Mouse (Mus musculus): ENCODE results near the gene Rin2.
A peak's percentile ranks its signal among the peaks of the same experiment; 100 is the strongest.

Gene Rin2

DNA sequence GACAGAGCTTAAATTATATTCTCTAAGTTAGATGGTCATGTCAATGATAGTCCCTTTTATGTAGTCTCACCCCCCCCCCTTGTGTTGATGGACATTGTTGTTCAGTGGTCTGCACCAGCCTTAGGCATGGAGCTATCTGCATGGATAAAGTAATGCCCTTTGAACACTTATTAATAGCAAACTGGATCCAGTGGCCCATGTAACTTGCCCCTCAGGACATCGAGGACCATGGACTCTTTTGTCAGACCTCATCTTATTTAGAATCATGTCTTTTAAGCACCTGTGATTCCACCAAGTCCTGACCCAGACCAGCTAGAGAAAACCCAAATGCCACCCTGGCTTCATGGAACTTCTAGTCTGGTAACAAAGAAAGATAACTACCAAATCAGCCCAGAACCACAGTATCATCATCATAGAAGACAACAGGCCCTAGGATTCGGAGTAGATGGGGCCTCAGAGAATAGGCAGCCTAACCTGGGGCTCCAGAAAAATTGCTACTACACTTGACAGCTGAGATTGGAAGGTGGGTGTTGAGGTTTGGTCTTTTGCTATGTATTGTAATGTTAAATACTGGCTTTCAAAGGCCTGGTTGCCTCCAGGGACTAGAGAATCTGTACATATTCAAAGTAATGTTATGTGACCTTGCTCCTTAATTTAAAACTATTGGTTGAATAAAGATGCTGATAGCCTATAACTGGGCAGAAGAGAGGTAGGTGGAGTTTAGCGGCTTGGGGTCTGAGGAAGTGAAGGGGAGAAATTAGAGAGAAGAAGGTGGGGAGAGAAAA, 113.7 kb downstream of the Rin2 start:
- no peak for DNase-seq (ENCODE audit: low read depth, low spot score)

GRCm38 (mm10) chr2:145793702-145794101, 118.7 kb downstream of the Rin2 start:
- DNase-seq (ENCODE audit: low read depth, low spot score), result no peak

- peak; percentile 53 for DNase-seq (ENCODE audit: low read depth, low spot score)
Measured at GRCm38 (mm10) chr2:145794318-145794954, 119.4 kb downstream of the Rin2 start.

GRCm38 (mm10) chr2:145797851-145798250, 122.8 kb downstream of the Rin2 start:
- no peak for DNase-seq (ENCODE audit: low read depth, low spot score)

- DNase-seq (ENCODE audit: low read depth, low spot score), result no peak
Measured at GRCm38 (mm10) chr2:145798954-145799353, 123.9 kb downstream of the Rin2 start.

GRCm38 (mm10) chr2:145801322-145802052, 126.5 kb downstream of the Rin2 start:
- no peak for DNase-seq (ENCODE audit: low read depth, low spot score)

DNA sequence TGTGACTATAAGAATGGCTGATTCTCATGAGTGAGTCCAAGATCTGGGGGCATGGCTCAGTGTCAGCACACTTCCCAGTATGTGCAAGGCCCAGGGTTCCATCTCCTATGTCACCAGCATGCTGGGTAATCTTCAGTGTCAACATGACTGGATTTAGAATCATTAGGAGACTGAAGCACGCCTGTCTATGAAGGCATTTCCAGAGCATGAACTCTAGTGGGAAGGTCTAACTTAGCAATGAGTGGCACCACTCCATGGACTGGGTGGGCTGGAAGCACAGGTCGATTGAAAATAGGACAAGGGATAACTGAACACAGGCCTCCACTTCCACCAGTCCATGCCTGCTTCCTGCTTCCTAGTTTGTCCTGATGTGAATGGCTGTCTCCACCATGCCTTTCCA, 127.6 kb downstream of the Rin2 start:
- no peak for DNase-seq (ENCODE audit: low read depth, low spot score)

GRCm38 (mm10) chr2:145803822-145804342, 128.9 kb downstream of the Rin2 start:
- DNase-seq (ENCODE audit: low read depth, low spot score), result no peak

- DNase-seq (ENCODE audit: low read depth, low spot score), result no peak
Measured at GRCm38 (mm10) chr2:145804524-145804923, 129.5 kb downstream of the Rin2 start.

DNA sequence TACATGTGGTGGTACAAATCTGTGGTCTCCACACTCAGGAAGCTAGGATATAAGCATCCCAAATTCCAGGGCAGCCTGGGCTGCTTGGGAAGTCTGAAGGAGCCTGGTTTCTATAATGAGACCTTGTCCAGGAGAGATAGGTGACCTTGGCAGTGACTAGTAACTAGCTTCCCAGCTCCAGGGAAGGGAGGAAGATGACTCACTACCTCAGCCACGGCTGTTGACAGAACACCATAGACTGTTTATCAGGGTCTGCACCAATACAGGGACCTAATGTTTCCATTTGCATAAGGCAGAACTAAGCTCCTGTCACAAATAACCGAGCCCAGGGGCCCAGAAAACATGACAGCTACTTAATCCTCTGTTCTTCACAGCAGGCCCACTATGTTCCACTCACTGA, 132.3 kb downstream of the Rin2 start:
- no peak for DNase-seq (ENCODE audit: low read depth, low spot score)

- DNase-seq (ENCODE audit: low read depth, low spot score), result no peak
Measured at GRCm38 (mm10) chr2:145808251-145808650, 133.2 kb downstream of the Rin2 start.

GRCm38 (mm10) chr2:145808667-145809066, 133.7 kb downstream of the Rin2 start:
- no peak for DNase-seq (ENCODE audit: low read depth, low spot score)

DNA sequence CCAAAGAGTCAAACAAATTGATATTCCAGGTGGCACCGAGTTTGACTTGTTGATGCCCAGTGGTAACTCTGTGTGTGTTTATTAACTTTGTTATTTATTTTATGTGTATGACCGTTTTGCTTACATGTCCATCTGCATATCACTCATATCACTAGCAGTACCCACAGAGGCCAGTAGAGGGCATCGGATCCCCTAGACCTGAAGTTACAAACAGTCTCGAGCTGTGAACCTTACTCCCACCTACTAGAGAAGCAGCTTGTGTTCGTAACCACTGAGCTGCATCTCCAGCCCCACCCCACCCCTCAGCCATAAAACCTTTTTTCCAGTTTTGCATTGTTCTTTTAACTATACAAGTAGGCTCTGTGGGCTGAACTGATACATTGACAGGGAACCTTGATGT, 135.7 kb downstream of the Rin2 start:
- DNase-seq (ENCODE audit: low read depth, low spot score), result peak; percentile 65

- no peak for DNase-seq (ENCODE audit: low read depth, low spot score)
Measured at GRCm38 (mm10) chr2:145812818-145813217, 137.8 kb downstream of the Rin2 start.

DNA sequence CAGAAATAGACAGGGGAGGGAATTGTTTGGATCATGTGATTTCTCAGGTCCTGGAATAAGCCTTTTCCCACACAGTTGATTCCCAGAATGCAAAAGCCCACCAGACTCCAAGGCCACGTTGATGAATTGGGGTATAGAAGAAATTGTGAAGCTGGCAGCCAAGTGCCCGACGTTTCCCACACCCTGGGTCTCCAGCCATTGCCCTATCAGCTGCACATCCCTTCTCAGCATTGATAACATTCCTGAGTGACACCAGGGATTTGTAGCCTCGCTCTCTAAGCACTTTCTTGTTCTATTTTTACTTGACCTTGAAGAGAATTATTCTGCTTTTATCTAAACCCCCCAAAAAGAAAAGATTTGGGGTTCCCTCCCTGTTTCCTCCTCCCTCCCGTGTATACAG, 142.2 kb downstream of the Rin2 start:
- DNase-seq (ENCODE audit: low read depth, low spot score), result no peak

- DNase-seq (ENCODE audit: low read depth, low spot score), result no peak
Measured at GRCm38 (mm10) chr2:145822013-145822782, 147.2 kb downstream of the Rin2 start.

GRCm38 (mm10) chr2:145822783-145823729, 148.0 kb downstream of the Rin2 start:
- no peak for DNase-seq (ENCODE audit: low read depth, low spot score)

DNA sequence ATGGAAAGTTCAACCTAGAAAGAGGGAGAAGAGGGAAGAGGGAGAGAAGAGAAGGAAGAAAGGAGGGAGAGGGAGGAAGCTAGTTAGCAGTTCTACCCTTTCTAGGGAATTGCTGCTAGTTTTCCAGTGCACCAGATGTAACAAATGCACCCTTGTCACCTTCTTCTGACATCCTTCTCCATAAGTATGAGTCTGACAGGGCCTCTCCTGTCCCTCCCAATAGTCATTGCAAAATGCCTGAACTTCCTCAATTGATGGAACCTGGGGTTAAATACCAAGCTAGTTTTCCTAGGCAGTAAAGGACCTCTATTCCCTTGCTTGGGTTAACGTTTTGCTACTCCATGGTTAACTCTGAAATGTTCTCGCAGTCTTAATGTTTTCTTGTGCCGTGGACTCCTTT, 149.7 kb downstream of the Rin2 start:
- no peak for DNase-seq (ENCODE audit: low read depth, low spot score)

GRCm38 (mm10) chr2:145825221-145825620, 150.2 kb downstream of the Rin2 start:
- DNase-seq (ENCODE audit: low read depth, low spot score), result no peak

DNA sequence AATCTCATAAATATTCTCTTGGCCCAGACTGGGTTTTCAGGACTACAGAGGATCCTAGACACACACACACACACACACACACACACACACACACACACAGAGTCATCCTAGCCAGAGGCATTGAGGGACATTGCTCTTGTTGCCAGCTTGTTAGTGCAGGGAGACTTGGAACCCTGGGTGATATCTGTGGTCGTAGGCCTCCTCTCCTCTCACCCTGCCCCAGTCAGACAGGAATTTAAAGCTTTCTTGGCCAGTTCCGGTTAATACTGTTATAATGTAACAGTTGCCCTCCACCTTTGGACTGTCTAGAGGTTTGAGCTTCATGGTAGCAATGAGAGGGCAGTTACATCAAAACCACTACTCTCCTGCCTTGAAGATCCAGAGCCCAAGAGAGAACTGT, 152.9 kb downstream of the Rin2 start:
- DNase-seq (ENCODE audit: low read depth, low spot score), result no peak

Measured in A20 (cell line).